Mouse (Mus musculus): ENCODE results near the gene Tsen54.

Gene Tsen54

DNA sequence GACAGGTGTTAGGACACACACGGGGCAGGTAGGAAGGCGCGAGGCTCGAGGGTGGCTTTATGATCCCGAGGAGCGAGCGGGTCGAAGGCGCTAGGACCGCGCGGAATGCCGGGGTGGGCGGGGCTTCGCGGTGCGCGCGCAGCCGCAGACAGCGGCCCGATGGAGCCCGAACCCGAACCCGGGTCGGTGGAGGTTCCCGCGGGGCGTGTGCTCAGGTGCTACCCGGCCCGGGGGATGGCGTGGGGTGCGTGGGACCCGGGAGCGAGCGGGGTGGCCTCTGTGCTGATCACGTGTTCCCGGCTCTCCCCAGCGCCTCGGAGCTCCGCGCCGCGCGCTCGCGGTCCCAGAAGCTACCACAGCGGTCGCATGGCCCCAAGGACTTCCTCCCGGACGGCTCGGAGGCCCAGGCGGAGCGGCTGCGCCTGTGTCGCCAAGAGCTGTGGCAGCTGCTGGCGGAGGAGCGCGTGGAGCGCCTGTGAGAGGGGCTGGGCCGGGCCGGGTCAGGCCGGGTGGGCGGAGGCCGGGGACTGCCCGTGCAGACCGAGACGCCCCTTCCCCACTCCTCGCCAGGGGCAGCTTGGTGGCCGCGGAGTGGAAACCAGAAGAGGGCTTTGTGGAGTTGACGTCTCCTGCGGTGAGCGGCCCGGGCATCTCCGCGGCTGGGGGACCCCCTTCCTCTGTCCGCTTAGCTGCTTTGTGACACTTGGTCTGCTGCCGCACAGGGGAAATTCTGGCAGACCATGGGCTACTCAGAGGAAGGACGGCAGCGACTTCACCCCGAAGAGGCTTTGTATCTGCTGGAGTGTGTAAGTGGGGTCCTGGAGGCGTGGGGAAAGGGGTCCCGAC, at the start of gene Tsen54:
TSS of gene Tsen54 (plus strand) at position 120 of the 846 bp plus-strand sequence.
- DNase-seq (ENCODE audit: low spot score in 2 of 2) = peak; percentile 83

DNA sequence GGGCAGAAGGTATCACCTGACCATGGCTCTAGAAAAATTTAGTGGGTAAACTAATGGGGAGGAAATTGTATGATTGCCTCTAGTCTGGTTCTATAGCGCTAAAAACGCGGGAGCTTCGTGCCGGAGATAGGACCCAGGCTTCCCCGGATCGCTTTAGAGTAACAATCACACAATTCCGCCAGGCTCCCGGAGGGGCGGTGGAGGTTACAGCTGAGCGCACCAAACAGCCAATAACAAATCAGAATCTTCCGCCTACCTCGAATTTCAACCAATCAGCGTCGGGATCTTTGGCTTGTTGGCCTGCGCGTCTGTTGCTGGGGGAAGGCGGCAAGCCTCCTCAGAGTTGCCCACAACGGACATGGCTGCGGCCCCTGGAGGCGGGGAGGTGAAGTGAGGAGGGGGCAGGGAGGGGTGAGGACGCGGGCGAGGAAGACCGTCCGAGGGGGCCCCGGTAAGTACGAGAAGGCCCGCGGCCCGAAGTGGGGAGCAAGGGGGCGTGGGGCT, 49.4 kb upstream of the Tsen54 start, which contains the start of gene Tmem94:
TSS of gene Tmem94 (plus strand) at position 331 of the 504 bp plus-strand sequence.
- peak; percentile 95 to 97 for DNase-seq (ENCODE audit: low spot score in 2 of 2)

DNA sequence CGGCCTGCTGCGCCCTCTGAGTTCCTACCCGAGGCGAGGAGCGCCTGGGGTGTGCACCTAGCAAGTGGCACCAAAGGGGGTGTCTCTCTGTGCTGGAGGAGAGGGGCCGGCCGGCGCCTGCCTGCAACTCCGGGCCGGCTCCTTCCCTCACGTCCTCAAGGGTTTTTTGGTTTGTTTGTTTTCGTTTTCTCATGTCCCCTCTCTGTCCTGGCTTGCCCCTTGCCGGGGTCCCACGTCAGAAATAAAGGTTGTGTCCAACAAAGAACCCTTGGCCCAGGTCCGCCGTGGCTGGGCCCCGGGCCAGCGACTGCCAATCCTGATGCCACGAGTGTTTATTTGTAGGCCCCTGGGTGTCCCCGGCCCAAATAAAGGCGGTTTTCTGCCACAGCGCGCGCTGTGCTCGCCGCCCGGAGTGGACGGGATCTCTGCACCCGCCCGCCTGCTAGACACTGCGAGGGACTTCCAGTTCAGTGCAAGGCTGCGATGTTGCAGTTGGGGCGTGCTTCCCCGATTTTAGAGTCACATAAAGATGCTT, 48.9 kb upstream of the Tsen54 start:
- peak; percentile 26 to 35 for DNase-seq (ENCODE audit: low spot score in 2 of 2)

DNA sequence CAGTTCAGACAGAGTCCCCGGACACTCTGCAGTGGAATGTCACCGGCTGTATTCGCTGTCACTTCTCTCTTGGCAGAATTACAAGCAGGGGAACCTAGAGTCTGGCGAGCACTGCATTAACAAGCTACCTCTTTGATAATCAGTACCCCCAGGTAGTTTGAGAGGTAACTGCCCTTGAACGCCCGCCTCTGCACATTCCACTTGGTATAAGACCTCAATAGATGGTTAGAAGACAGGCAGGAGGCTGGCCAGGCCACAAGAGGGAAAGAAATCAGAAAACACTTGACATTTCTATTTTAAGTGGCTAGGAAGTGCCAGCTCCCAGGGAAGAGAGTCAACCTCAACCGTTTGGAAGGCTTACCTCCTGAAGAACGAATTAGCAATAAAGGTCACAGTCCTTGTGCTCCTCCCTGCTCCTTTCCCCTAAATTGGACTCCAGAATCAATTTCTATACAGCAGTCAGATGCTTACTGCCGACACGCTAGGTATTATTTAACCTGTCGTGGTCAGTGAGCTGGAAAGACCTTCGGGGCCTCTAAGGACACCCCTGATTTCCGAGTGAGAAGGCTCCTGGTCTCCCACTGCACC, 48.1 kb upstream of the Tsen54 start:
- no peak for DNase-seq (ENCODE audit: low spot score in 2 of 2)

DNA sequence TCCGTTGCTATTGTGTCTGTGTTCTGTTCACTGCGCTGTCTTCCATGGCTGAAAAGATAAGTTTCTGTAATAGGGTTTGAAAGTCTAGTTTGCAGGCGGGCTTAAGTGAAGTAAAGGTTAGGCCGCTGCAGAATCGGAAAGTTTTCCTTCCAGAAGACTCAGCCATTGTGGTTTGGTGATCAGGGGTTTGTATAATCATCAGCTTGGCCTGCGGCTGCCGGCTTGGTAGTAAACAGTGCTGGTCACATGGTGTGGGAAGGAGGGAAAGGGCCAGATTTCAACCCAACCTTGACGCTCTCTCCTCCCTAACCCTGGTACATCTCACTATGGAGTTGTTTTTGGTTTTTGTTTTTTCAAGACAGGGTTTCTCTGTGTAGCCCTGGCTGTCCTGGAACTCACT, 47.5 kb upstream of the Tsen54 start:
- DNase-seq (ENCODE audit: low spot score in 2 of 2) = no peak

DNA sequence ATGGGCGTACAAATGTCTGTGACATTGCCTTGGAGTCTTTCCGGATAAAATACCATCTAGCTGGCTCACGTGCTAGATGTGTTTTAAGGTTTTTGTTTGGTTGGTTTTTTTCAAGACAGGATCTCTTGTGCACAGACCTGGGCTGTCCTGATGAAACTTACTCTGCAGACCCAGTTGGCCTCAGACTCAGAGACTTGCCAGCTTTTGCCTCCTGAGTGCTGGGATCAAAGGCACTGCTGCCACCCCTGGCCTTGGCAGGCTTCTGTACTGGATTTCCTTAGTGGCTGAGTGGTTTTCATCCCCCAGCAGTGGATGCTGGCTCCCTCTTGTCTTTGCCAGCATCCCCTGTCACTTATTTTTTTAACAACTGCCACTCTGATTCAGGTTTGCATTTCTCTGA, 45.6 kb upstream of the Tsen54 start:
- DNase-seq (ENCODE audit: low spot score in 2 of 2) = no peak

DNA sequence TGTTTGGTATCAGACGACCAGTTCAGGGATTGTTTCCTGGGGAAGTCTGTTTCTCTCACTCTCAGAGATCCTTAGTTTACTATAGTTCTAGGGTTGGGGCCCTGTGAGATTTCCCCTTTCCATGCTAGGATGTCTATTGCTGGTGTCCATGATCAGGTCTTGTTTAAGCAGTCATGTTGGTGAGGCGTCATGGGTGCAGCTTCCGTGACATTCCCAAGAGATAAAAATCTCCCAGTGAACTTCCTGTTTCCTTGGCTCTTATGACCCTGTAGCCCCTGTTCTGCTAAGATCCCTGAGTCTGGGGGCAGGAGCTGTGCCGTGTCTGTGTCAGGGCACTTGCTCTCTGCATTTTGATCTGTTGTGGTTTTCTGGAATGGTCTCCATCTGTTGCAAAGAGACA, 39.9 kb upstream of the Tsen54 start:
- no peak for DNase-seq (ENCODE audit: low spot score in 2 of 2)

DNA sequence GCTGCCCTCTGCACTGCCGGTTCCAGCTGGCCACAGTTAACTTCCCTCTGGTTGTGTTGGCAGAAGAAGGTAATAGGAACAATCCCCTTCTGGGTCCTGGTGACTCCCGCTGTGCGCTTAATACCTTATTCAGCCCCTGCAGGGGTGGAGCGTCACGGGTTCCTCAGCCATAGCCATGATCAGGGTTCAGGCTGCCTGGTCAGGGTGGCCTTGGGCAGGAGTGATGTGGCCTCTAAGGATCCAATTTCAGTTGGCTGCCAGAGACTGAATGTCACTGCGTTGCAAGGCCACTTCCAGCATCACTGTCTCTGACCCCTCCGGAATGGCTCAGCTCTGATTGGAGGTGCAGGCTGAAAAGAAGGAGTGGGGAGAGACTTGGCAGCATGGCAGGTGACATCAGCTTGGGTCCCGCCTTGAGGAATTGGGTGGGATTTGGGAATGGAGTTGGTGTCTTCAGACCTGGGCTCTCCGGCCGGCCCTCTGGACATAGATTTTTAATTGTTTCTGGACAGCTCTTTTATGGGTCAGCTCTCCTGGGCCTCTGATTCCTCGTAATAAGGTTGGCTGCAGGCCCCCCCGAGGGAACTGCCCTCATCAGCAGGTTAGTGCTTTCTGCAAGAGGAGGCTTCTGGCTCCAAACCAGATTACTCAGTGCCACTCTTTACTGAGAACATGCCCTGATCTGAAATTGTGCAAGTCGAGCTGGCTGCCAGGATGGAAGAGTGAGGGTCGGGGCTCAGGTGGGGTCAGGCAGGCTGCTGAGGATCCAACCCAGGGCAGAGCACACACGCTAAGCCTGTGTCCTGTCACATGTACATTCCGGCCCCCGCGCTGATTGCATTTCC, 38.5 kb upstream of the Tsen54 start:
- DNase-seq (ENCODE audit: low spot score in 2 of 2) = no peak

DNA sequence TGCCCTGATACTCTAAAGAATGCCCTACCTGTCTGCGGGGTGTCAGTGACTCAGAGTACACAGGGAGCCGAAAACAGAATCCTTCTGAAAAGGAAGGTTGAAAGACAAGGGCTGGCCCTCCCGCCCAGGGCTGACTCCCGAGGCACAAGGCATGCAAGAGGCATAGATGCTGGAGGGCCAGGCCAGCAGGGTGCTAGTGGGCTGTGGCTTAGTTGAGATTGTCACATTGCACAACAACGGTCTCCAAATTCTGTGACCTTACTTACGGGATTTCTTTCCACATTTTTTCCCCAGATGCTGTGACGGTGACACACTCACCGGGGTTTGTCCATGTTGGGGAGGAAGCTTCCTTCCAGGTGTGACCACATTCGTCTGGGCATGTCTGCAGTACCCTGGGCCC, 37.6 kb upstream of the Tsen54 start:
- DNase-seq (ENCODE audit: low spot score in 2 of 2) = no peak

DNA sequence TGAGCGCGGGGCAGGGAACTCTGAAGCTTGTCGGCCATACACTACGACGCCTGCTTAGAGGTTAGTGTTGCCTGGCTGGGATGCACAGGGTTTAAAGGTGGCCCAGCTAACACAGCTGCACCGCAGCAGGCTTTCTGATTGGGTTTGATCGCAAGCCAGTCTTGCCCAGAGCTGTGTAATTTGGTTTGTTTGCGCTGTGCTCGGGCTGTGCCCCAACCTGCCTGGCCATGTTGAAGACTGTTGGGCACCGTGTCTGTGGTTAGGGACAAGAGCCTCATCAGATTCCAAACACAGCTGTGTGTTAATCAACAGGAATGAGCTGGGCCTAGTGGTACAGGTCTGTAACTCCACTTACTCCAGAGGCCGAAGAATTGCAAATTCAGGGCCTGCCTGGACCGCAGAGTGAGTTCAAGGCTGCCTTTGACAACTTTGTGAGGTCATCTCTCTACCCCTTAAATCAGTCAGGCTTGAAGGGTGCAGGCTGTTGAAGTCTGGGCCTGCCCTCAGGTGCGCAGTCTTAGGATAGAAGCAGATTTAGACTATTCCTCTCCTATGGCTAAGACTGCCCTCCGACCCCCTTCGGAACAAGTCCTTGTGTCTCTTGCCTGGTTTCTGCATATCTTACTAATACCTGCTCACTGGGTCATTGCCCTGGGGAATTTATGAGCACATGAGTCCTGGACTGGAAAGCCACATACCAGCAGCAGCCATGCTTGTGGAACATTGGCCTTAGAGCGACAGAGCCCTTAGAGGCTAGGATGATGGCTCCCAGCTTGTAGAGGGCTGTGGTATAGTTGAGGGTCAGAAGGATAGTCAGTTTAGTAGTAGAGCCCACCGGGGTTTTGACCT, 36.8 kb upstream of the Tsen54 start:
- no peak for DNase-seq (ENCODE audit: low spot score in 2 of 2)

DNA sequence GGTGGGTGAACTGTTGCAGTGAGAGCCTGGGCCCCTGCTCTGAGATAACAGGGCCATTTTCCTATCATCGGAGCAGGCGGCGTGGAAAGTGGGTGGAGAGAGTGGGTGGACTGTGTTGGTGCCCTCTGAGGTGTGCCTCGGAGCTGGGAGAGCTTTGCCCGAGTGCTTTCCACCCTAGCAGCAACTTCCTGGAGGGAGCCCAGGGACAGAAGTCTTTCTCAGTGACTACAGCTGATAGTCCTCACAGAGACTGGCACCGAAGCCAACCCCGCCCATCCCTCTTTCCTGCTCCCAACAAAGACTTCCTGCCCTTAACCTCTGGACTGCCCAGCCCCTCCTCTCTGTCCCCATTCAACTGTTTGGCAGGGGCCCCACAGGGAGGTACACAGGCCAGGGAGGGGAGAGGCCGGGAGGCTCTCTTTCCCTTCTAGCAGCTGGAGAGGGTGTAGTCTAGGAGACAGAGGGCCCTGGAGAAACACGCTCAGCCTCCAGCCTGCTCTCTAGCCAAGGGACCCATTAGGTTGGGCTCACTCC, 35.4 kb upstream of the Tsen54 start:
- DNase-seq (ENCODE audit: low spot score in 2 of 2) = peak; percentile 46 to 56

DNA sequence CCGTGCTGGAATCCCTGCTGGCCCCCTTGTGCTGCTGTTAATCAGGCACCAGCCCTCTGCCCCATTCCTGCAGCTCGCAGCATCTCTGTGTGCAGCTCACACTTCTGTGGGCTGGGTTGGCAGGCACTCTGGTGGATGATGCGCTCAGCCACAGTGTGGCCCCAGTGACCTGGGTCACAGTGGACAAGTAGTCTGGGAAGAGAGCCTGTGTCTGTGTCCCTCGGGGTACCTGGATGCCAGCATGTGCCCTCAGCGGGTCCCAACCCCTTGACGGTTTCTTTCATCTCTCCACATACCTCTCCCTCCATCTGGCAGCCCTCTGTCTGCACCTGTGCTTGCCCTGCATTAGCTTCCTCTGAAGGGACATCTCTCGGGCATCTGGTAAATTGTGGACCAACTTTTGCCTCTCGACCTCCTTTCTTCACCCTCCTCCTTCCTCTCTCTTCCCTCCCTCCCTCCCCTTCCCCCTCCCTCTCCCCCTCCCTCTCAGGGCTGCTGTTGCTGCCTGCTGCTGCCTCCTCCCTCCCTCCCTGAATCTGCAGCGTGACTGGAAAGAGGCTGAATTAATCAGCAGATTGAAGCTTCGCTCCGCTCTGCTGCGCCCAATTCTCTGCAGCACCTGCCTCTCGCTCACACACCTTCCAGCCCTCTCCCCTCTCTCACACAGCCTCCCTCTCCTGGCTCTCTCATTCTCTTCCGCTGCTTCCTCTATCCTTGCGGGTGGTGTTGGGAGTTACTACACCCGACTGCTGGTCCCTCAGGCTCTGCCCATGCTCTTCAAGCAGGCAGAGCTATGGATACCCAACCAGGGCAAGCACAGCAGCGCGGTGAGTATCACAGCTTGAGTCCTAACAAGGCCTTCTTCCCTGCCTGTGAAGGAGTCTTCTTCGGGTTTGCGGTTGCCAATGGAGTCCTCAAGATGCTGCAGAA, 34.1 kb upstream of the Tsen54 start:
- no peak for DNase-seq (ENCODE audit: low spot score in 2 of 2)

DNA sequence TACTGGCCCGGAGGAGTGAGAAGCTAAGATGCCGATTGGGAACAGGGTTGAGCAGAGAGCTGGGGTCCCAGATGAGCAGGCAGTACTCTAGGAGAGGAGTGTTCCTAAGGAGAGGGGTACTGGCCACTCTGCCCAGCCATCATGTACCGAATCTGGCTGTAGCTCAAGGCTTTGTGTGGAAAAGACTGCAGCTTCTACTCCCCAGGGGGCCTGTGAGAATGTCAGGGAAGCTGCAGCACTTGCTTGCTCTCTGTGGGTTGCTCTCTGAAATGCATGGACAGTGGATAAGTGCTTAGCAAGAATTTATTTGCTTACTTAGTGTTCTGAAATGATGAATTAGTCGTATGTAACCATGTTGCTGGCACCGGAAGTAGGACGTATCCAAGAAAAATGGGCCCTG, 28.1 kb upstream of the Tsen54 start:
- DNase-seq (ENCODE audit: low spot score in 2 of 2) = no peak

DNA sequence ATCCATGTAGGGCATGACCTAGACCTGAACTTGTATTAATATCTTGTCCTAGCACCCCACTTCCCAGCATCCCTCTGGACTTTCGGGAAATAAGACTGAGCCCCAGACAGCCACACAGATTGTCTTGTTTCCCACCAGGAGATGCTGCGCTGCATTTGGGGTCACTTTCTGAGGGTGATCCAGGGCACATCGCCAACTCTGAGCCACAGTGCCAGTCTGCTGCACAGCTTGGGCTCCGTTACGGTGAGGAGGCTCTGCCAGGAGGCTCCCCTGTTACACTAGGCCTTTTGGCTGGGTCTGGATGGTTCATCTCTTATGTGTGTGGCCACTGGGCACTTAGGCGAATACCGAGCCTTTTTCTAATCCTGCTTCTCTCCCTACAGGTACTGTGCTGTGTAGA, 24.7 kb upstream of the Tsen54 start:
- DNase-seq (ENCODE audit: low spot score in 2 of 2) = no peak

DNA sequence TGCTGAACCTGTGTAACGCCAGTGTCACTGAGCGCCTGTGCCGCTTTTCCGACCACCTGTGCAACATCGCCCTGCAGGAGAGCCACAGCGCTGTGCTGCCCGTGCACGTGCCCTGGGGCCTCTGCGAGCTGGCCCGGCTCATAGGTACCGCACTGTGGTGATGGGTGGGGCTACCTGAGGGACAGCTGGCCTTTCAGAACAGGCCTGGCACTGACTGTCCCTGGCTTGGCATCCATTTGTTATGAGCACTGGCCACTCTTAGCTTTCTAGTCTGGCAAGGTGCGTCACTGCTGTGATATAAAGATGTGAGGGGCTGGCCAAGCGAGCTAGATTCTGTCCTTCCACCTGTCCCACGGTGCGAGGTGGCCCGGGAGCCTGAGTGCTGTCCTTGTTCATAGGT, 22.6 kb upstream of the Tsen54 start:
- DNase-seq (ENCODE audit: low spot score in 2 of 2) = no peak

DNA sequence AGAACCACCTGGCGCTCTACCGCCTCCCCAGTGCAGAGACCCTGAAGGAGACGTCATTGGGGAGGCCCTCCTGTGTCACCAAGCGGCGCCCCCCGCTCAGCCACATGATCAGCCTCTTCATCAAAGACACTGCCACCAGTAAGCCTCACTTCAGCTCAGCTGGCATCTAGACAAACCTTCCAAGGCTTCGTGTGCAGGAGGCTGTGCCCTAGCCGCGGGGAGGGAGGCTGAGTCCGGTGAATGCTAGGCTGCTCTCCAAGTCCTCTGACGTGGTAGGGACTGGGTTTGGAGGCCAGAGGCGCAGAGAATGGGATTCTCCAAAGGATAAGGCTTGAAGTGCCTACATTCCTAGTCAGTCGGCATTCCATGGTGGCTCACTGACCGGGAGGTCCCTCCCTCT, 22.2 kb upstream of the Tsen54 start:
- DNase-seq (ENCODE audit: low spot score in 2 of 2) = no peak

DNA sequence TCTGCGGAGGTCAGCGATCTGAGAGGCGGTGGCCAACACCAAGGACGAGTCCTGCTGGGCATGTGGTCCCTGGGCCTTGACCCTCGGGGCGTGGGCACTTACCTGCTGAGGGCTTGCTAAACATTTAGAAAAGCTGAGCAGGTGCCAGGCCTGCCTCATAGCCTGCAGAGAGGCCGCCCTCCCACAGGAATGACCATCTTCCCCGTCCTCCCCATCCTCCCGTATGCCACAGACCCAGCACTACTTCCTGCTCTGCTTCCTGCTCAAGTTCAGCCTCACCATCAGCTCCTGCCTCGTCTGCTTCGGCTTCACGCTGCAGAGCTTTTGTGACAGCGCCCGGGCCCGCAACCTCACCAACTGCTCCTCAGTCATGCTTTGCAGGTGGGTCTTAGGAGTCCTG, 17.6 kb upstream of the Tsen54 start:
- no peak for DNase-seq (ENCODE audit: low spot score in 2 of 2)

DNA sequence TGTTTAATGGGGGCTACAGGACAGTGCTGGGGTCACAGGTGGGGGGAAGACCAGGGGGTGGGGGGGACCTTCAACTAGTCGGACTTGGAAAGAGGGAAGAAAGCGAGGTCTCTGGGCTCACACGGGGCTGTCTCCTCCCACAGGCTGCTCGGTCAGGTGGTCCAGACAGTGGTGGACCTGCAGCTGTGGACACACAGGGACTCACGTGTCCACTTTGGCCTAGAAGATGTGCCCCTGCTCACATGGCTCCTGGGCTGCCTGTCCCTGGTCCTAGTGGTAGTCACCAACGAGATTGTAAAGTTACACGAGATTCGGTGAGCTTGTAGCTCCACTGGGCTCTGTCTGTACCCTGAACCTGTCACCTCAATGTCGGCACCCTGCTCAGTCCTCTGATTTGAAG, 16.9 kb upstream of the Tsen54 start:
- no peak for DNase-seq (ENCODE audit: low spot score in 2 of 2)

DNA sequence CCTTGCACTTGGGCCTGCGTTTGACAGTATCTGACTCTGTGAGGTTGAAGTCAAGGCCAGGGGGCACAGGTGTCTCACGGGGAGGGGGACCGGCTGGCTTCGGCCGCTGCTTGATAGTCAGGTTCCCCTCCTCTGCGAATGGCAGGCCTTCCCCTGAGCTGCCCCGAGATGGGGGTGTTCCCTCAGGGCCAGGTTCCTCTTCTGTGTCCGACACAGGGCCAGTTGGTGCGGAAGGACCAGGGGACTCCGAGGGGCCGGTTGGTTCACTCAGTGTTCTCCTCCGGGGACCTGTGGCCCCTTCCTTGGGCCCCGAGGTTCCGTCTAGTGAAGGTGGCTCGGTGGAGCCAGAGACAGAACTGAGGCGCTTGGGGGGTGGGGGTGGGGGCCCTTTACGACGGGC, 13.5 kb upstream of the Tsen54 start:
- DNase-seq (ENCODE audit: low spot score in 2 of 2) = no peak
